Mouse (Mus musculus): Measurements from ENCODE around the gene Arntl. TPM values are rescaled to one million over a fixed set of nuclear protein-coding genes. Genes with fewer than 3 reads are reported as not detected.

The Arntl gene
- polyA plus RNA-seq, 1 experiment from 2014 or later = 9.2 TPM

- no peak overlapping the region for H3K4me3 ChIP-seq (ENCODE audit: low read depth, low read length)
- 31% methylated on average over 2 of the region's 2 CpGs for WGBS
- no peaks in the 10 kb centered on the region for H3K4me1 ChIP-seq (replicated peaks; ENCODE audit: control insufficient read depth, insufficient read depth, low read length)
- no peaks in the 10 kb centered on the region for H3K9me3 ChIP-seq (ENCODE audit: control insufficient read depth, low read length)
- H3K27me3 ChIP-seq (ENCODE audit: control insufficient read depth, insufficient read depth, low read length) = no peaks in the 10 kb centered on the region
- ATAC-seq (replicated peaks; ENCODE audit: low FRiP score) = no peak
- peak; percentile 72 for DNase-seq (ENCODE audit: low spot score)
- H3K36me3 ChIP-seq (ENCODE audit: control insufficient read depth, insufficient read depth, low read length) = no peaks in the 10 kb centered on the region
- H3K9ac ChIP-seq (ENCODE audit: low read length) = no peak overlapping the region
- no peak overlapping the region for H3K27ac ChIP-seq (ENCODE audit: low read depth, low read length)
- H3K4me2 ChIP-seq (ENCODE audit: low read depth, low read length, severe bottlenecking) = no peak overlapping the region
These were observed 104.5 kb downstream of the Arntl start for GRCm38 (mm10) chr7:113311784-113312183.

DNA sequence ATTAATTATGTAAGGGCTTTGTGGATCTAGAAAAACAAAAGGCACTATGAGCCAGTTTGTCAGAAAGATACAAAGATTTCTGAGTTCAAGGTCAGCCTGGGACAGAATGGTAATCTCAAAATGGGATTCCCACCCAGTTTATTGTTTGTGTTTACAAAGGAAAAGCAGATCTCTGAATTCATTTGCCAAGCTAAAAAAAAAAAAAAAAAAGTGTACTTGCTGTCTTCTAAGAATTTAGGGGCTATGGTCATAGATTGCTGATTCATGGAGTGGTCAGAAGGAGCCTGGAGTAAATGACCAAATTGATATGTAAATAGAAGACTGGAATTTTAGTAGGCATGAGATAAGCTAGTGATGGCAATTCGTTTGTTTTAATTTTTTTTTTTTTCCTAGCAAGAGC, 112.9 kb downstream of the Arntl start:
- Histone ChIP-seq H3K27me3 (ENCODE audit: control insufficient read depth, insufficient read depth, low read length) (no peaks in the 10 kb centered on the region), H3K36me3 (ENCODE audit: control insufficient read depth, insufficient read depth, low read length) (no peaks in the 10 kb centered on the region; the same call in 1 of the 2 replicates), H3K4me1 (replicated peaks; ENCODE audit: control insufficient read depth, insufficient read depth, low read length) (no peaks in the 10 kb centered on the region), H3K27ac (ENCODE audit: low read depth, low read length) (no peak overlapping the region), H3K4me2 (ENCODE audit: low read depth, low read length, severe bottlenecking) (no peak overlapping the region), H3K9me3 (ENCODE audit: control insufficient read depth, low read length) (no peaks in the 10 kb centered on the region), H3K4me3 (ENCODE audit: low read depth, low read length) (no peak overlapping the region), H3K9ac (ENCODE audit: low read length) (no peak overlapping the region)
- no peak for DNase-seq (ENCODE audit: low spot score)
- 81% methylated on average over 1 of the region's 1 CpGs for WGBS
- ATAC-seq (replicated peaks; ENCODE audit: low FRiP score) = no peak

GRCm38 (mm10) chr7:113334036-113334435, 126.8 kb downstream of the Arntl start:
- H3K36me3 ChIP-seq (ENCODE audit: control insufficient read depth, insufficient read depth, low read length) = no peaks in the 10 kb centered on the region
- H3K27me3 ChIP-seq (ENCODE audit: control insufficient read depth, insufficient read depth, low read length) = no peaks in the 10 kb centered on the region
- no peak overlapping the region for H3K4me2 ChIP-seq (ENCODE audit: low read depth, low read length, severe bottlenecking)
- ATAC-seq (replicated peaks; ENCODE audit: low FRiP score) (no peak), DNase-seq (ENCODE audit: low spot score) (no peak)
- no peaks in the 10 kb centered on the region for H3K4me1 ChIP-seq (replicated peaks; ENCODE audit: control insufficient read depth, insufficient read depth, low read length)
- no peak overlapping the region for H3K4me3 ChIP-seq (ENCODE audit: low read depth, low read length)
- no peak overlapping the region for H3K27ac ChIP-seq (ENCODE audit: low read depth, low read length)
- no peaks in the 10 kb centered on the region for H3K9me3 ChIP-seq (ENCODE audit: control insufficient read depth, low read length)
- H3K9ac ChIP-seq (ENCODE audit: low read length) = no peak overlapping the region

DNA sequence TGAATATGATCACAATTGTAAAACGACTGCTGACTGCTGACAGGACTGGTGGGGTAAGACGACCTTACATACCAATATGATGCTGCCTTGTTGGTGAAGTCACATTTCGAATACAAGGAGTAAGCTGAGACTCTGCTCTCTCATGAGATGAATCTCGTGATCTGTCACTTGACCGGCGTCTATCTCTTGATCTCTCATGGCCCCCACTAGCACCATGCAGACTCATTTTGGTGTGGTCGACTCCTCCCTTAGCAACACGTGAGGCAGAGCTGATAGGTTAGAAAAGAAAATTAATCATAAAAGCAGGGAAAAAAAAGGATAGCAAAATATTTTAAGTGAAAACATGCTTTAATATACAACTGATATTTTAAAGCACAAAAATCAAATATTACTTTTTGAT, 128.0 kb downstream of the Arntl start:
- no peak overlapping the region for H3K27ac ChIP-seq (ENCODE audit: low read depth, low read length)
- H3K4me1 ChIP-seq (replicated peaks; ENCODE audit: control insufficient read depth, insufficient read depth, low read length) = no peaks in the 10 kb centered on the region
- DNase-seq (ENCODE audit: low spot score) (no peak), ATAC-seq (replicated peaks; ENCODE audit: low FRiP score) (no peak)
- H3K4me3 ChIP-seq (ENCODE audit: low read depth, low read length) = no peak overlapping the region
- no peaks in the 10 kb centered on the region for H3K36me3 ChIP-seq (ENCODE audit: control insufficient read depth, insufficient read depth, low read length)
- no peaks in the 10 kb centered on the region for H3K27me3 ChIP-seq (ENCODE audit: control insufficient read depth, insufficient read depth, low read length)
- H3K9me3 ChIP-seq (ENCODE audit: control insufficient read depth, low read length) = no peaks in the 10 kb centered on the region
- H3K9ac ChIP-seq (ENCODE audit: low read length) = no peak overlapping the region
- WGBS = 87% methylated on average over 8 of the region's 8 CpGs
- no peak overlapping the region for H3K4me2 ChIP-seq (ENCODE audit: low read depth, low read length, severe bottlenecking)

GRCm38 (mm10) chr7:113347271-113347670, 140.0 kb downstream of the Arntl start:
- DNase-seq (ENCODE audit: low spot score) (no peak), ATAC-seq (replicated peaks; ENCODE audit: low FRiP score) (no peak)
- WGBS = 52% methylated on average over 4 of the region's 4 CpGs
- Histone ChIP-seq H3K4me2 (ENCODE audit: low read depth, low read length, severe bottlenecking) (no peak overlapping the region), H3K27me3 (ENCODE audit: control insufficient read depth, insufficient read depth, low read length) (no peaks in the 10 kb centered on the region), H3K36me3 (ENCODE audit: control insufficient read depth, insufficient read depth, low read length) (no peaks in the 10 kb centered on the region), H3K9me3 (ENCODE audit: control insufficient read depth, low read length) (no peaks in the 10 kb centered on the region), H3K4me1 (replicated peaks; ENCODE audit: control insufficient read depth, insufficient read depth, low read length) (no peaks in the 10 kb centered on the region), H3K27ac (ENCODE audit: low read depth, low read length) (no peak overlapping the region), H3K4me3 (ENCODE audit: low read depth, low read length) (no peak overlapping the region), H3K9ac (ENCODE audit: low read length) (no peak overlapping the region)

- Histone ChIP-seq H3K4me2 (ENCODE audit: low read depth, low read length, severe bottlenecking) (no peak overlapping the region), H3K27me3 (ENCODE audit: control insufficient read depth, insufficient read depth, low read length) (no peaks in the 10 kb centered on the region), H3K36me3 (ENCODE audit: control insufficient read depth, insufficient read depth, low read length) (no peaks in the 10 kb centered on the region), H3K9me3 (ENCODE audit: control insufficient read depth, low read length) (no peaks in the 10 kb centered on the region), H3K4me1 (replicated peaks; ENCODE audit: control insufficient read depth, insufficient read depth, low read length) (no peaks in the 10 kb centered on the region), H3K27ac (ENCODE audit: low read depth, low read length) (no peak overlapping the region), H3K9ac (ENCODE audit: low read length) (no peak overlapping the region), H3K4me3 (ENCODE audit: low read depth, low read length) (no peak overlapping the region)
- WGBS = 97% methylated on average over 2 of the region's 2 CpGs
- DNase-seq (ENCODE audit: low spot score) (no peak), ATAC-seq (replicated peaks; ENCODE audit: low FRiP score) (no peak)
These were observed 140.4 kb downstream of the Arntl start for GRCm38 (mm10) chr7:113347694-113348093.

DNA sequence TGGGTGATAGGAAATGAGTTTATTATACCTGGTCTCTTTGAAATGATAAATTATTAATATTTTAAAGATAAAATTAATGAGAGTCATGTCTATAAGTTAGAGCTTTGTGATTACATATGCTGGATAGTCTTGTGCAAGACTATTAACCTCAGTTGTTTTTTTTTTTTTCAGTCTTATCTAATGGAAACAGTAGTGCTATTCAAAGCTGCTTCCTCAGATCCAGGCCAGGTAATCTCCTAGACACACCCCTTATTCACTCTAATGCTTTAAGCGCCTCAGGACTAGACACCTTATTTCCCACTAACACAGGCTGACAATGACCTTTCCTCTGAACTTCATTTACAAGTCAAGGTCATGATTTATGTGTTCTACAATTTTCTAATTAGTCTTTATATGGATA, 141.8 kb downstream of the Arntl start:
- Histone ChIP-seq H3K36me3 (ENCODE audit: control insufficient read depth, insufficient read depth, low read length) (no peaks in the 10 kb centered on the region), H3K4me3 (ENCODE audit: low read depth, low read length) (no peak overlapping the region), H3K4me1 (replicated peaks; ENCODE audit: control insufficient read depth, insufficient read depth, low read length) (no peaks in the 10 kb centered on the region), H3K27me3 (ENCODE audit: control insufficient read depth, insufficient read depth, low read length) (no peaks in the 10 kb centered on the region), H3K9ac (ENCODE audit: low read length) (no peak overlapping the region), H3K4me2 (ENCODE audit: low read depth, low read length, severe bottlenecking) (no peak overlapping the region), H3K27ac (ENCODE audit: low read depth, low read length) (no peak overlapping the region), H3K9me3 (ENCODE audit: control insufficient read depth, low read length) (no peaks in the 10 kb centered on the region)
- ATAC-seq (replicated peaks; ENCODE audit: low FRiP score) (no peak), DNase-seq (ENCODE audit: low spot score) (no peak)
- 68% methylated on average over 1 of the region's 1 CpGs for WGBS

Other genes with a start within 250 kb of the Arntl start
- gene Btbd10, start 161.9 kb downstream of the Arntl start, polyA plus RNA-seq (2014; fragmentation: Nextera tagmentation; extraction: Ambion mirVana) = 33.8 and 35.6 TPM in 2 replicates
- gene Pth, start 181.1 kb downstream of the Arntl start, polyA plus RNA-seq (2014; fragmentation: Nextera tagmentation; extraction: Ambion mirVana) = not detected in 2 replicates

All from forebrain, embryonic 11.5 days (tissue).